Mouse (Mus musculus): ENCODE measurements around the gene Mrs2. TPM values are rescaled to one million over a fixed set of nuclear protein-coding genes. Genes with fewer than 3 reads are reported as not detected.

The Mrs2 gene
- polyA plus RNA-seq, 1 experiment, result 23.9 TPM

GRCm38 (mm10) chr13:25039488-25039887 lies 19.3 kb upstream of the Mrs2 start:
- Histone ChIP-seq H3K27ac (ENCODE audit: insufficient read depth, low read depth, low read length) (no peak overlapping the region), H3K4me1 (ENCODE audit: control insufficient read depth, insufficient read depth, low read length) (no peaks in the 10 kb centered on the region), H3K36me3 (ENCODE audit: control insufficient read depth, insufficient read depth, low read length) (no peaks in the 10 kb centered on the region), H3K27me3 (replicated peaks; ENCODE audit: control insufficient read depth, insufficient read depth, low read length) (no peaks in the 10 kb centered on the region), H3K4me3 (ENCODE audit: insufficient read depth, low read depth, low read length) (no peak overlapping the region)
- 78% methylated on average over 2 of the region's 2 CpGs for WGBS
- DNase-seq, result no peak
- no peak for TF ChIP-seq CTCF (conservative IDR thresholded peaks at IDR 0.05; ENCODE audit: insufficient read depth, insufficient read length, low read depth, low read length)
- no peak for TF ChIP-seq POLR2A (IDR thresholded peaks at IDR 0.05; ENCODE audit: low read depth, low read length)

DNA sequence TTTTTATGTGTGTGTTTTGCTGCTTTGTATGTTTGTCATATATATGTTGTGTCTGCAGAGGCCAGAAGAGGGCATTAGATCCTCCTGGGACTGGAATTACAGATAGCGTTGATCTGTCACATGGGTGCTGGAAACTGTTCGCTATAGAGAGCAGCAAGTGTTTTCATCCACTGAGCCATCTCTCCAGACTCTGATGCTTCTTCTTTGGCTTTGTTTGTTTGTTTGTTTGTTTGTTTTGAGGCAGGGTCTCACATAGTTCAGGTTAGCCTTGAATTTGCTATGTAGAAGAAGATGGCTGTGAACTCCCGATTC lies 6.9 kb upstream of the Mrs2 start:
- 74% methylated on average over 3 of the region's 3 CpGs for WGBS
- H3K27ac ChIP-seq (ENCODE audit: insufficient read depth, low read depth, low read length), result no peak overlapping the region
- H3K36me3 ChIP-seq (ENCODE audit: control insufficient read depth, insufficient read depth, low read length), result no peaks in the 10 kb centered on the region
- TF ChIP-seq CTCF (conservative IDR thresholded peaks at IDR 0.05; ENCODE audit: insufficient read depth, insufficient read length, low read depth, low read length) (no peak), POLR2A (IDR thresholded peaks at IDR 0.05; ENCODE audit: low read depth, low read length) (no peak)
- 0 out of 2 replicates have a peak, but pooled peaks cover 2% of the 10 kb centered on the region for H3K4me1 ChIP-seq (ENCODE audit: control insufficient read depth, insufficient read depth, low read length)
- no peak overlapping the region for H3K4me3 ChIP-seq (ENCODE audit: insufficient read depth, low read depth, low read length)
- DNase-seq, result no peak
- no peaks in the 10 kb centered on the region for H3K27me3 ChIP-seq (replicated peaks; ENCODE audit: control insufficient read depth, insufficient read depth, low read length)

DNA sequence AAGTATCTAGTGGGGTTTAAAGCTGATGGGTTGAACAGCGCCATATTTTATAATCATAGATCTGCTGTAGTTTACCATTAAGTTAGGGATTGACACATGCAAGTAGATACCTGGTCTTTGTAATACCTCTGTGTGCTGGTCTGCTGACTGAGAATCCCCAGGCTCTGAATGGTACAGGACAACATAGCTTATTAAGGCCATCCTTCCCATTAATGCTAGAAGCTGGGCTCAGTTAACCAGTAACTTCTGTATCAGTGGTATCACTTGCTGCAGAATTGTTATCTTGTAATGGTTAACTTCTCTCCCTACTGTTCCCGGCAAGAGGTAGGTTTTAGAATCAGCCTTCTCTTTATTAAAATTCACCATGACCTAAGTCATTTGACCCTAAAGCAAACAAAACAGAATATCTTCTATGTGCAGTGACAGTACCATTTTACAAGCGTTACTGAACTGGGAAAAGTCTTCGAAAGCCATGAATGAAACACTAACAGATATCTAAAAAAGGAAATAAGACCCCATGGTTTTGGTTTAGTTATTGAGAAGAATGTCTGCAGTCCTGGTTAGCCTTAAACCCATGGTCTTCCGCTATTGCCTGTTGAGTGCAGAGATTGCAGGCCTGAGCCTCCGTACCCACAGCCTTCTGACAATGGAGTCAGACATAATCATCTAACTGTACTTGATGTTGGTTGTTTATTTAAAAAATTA lies 6.4 kb upstream of the Mrs2 start:
- no peaks in the 10 kb centered on the region for H3K27me3 ChIP-seq (replicated peaks; ENCODE audit: control insufficient read depth, insufficient read depth, low read length)
- H3K4me1 ChIP-seq (ENCODE audit: control insufficient read depth, insufficient read depth, low read length), result 0 out of 2 replicates have a peak, but pooled peaks cover 2% of the 10 kb centered on the region
- WGBS, result 62% methylated on average over 6 of the region's 6 CpGs
- H3K4me3 ChIP-seq (ENCODE audit: insufficient read depth, low read depth, low read length), result no peak overlapping the region
- no peaks in the 10 kb centered on the region for H3K36me3 ChIP-seq (ENCODE audit: control insufficient read depth, insufficient read depth, low read length)
- no peak for DNase-seq
- TF ChIP-seq CTCF (conservative IDR thresholded peaks at IDR 0.05; ENCODE audit: insufficient read depth, insufficient read length, low read depth, low read length), result no peak
- TF ChIP-seq POLR2A (IDR thresholded peaks at IDR 0.05; ENCODE audit: low read depth, low read length), result no peak
- H3K27ac ChIP-seq (ENCODE audit: insufficient read depth, low read depth, low read length), result no peak overlapping the region

- DNase-seq, result peak; percentile 46
- H3K4me1 ChIP-seq (ENCODE audit: control insufficient read depth, insufficient read depth, low read length), result 0 out of 2 replicates have a peak, but pooled peaks cover 4% of the 10 kb centered on the region
- TF ChIP-seq POLR2A (IDR thresholded peaks at IDR 0.05; ENCODE audit: low read depth, low read length) (no peak), CTCF (conservative IDR thresholded peaks at IDR 0.05; ENCODE audit: insufficient read depth, insufficient read length, low read depth, low read length) (peak; percentile 18; the same call in 1 of the 2 replicates)
- no peaks in the 10 kb centered on the region for H3K27me3 ChIP-seq (replicated peaks; ENCODE audit: control insufficient read depth, insufficient read depth, low read length)
- H3K4me3 ChIP-seq (ENCODE audit: insufficient read depth, low read depth, low read length), result no peak overlapping the region
- H3K36me3 ChIP-seq (ENCODE audit: control insufficient read depth, insufficient read depth, low read length), result no peaks in the 10 kb centered on the region
- no peak overlapping the region for H3K27ac ChIP-seq (ENCODE audit: insufficient read depth, low read depth, low read length)
- WGBS, result 24% methylated on average over 2 of the region's 2 CpGs
These were observed 4.5 kb upstream of the Mrs2 start for GRCm38 (mm10) chr13:25024655-25025054.

GRCm38 (mm10) chr13:25023129-25023528 lies 3.0 kb upstream of the Mrs2 start:
- no peak for DNase-seq
- Histone ChIP-seq H3K4me1 (ENCODE audit: control insufficient read depth, insufficient read depth, low read length) (peaks cover 14% of the 10 kb centered on the region), H3K27me3 (replicated peaks; ENCODE audit: control insufficient read depth, insufficient read depth, low read length) (no peaks in the 10 kb centered on the region), H3K4me3 (ENCODE audit: insufficient read depth, low read depth, low read length) (no peak overlapping the region), H3K27ac (ENCODE audit: insufficient read depth, low read depth, low read length) (no peak overlapping the region), H3K36me3 (ENCODE audit: control insufficient read depth, insufficient read depth, low read length) (no peaks in the 10 kb centered on the region; the same call in 1 of the 2 replicates)
- TF ChIP-seq POLR2A (IDR thresholded peaks at IDR 0.05; ENCODE audit: low read depth, low read length) (no peak), CTCF (conservative IDR thresholded peaks at IDR 0.05; ENCODE audit: insufficient read depth, insufficient read length, low read depth, low read length) (no peak)
- 82% methylated on average over 3 of the region's 3 CpGs for WGBS

DNA sequence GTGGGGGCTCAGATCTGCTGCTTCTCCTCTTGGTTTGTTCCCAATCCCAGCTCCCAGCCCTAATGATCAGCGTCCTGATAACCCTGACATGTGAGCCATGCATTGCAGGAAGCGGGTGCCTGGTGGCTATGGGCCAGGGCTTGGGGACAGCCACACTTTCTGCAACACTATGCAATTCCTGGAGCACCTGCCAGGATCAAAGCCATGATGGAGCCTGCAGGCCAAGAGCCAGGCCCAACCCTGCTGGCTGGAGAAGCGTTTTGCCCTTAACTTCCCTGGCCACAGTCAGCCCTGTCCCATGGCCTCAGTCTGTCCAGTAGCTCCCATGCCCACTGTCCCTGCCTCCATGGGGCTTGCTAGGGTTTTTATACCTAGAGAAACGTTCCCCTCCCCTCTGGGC lies 2.2 kb upstream of the Mrs2 start:
- DNase-seq, result no peak
- WGBS, result 69% methylated on average over 4 of the region's 4 CpGs
- no peaks in the 10 kb centered on the region; the same call in 1 of the 2 replicates for H3K36me3 ChIP-seq (ENCODE audit: control insufficient read depth, insufficient read depth, low read length)

DNA sequence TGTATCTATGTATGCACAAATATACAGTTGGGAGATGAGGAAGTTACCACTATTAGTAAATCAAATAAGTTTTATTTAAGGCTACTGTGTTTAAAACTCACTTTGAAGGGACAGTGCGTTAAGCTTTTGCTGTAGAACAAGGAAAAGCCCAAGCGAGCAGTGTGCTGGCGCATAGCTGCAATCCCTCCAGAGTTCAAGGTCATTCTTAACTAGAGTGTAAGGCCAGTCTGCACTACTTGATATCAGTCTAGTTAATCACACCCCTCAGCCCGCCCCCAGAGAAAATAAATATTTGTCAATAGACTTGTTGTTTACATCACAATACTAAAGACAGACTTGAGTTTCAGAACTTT lies 337 bp upstream of the Mrs2 start:
- Histone ChIP-seq H3K4me3 (ENCODE audit: insufficient read depth, low read depth, low read length) (peak overlapping the region; percentile 71), H3K27ac (ENCODE audit: insufficient read depth, low read depth, low read length) (peak overlapping the region; percentile 53), H3K27me3 (replicated peaks; ENCODE audit: control insufficient read depth, insufficient read depth, low read length) (no peaks in the 10 kb centered on the region), H3K36me3 (ENCODE audit: control insufficient read depth, insufficient read depth, low read length) (no peaks in the 10 kb centered on the region; the same call in 1 of the 2 replicates), H3K4me1 (ENCODE audit: control insufficient read depth, insufficient read depth, low read length) (peaks cover 14% of the 10 kb centered on the region)
- 21% methylated on average over 4 of the region's 4 CpGs for WGBS
- TF ChIP-seq POLR2A (IDR thresholded peaks at IDR 0.05; ENCODE audit: low read depth, low read length) (no peak), CTCF (conservative IDR thresholded peaks at IDR 0.05; ENCODE audit: insufficient read depth, insufficient read length, low read depth, low read length) (no peak)
- no peak for DNase-seq

More for the DNA sequence above, 2.2 kb upstream of the Mrs2 start:
- no peaks in the 10 kb centered on the region for H3K27me3 ChIP-seq (replicated peaks; ENCODE audit: control insufficient read depth, insufficient read depth, low read length)
- TF ChIP-seq CTCF (conservative IDR thresholded peaks at IDR 0.05; ENCODE audit: insufficient read depth, insufficient read length, low read depth, low read length) (no peak), POLR2A (IDR thresholded peaks at IDR 0.05; ENCODE audit: low read depth, low read length) (no peak)
- H3K4me1 ChIP-seq (ENCODE audit: control insufficient read depth, insufficient read depth, low read length), result peaks cover 14% of the 10 kb centered on the region
- H3K27ac ChIP-seq (ENCODE audit: insufficient read depth, low read depth, low read length), result no peak overlapping the region
- H3K4me3 ChIP-seq (ENCODE audit: insufficient read depth, low read depth, low read length), result no peak overlapping the region
